Mouse (Mus musculus) thymus, postnatal 14 days (tissue): ENCODE data around the gene Gm49601.

ENCODE experiments used
- DNase-seq: peaks from one replicate; pipeline ENCODE4 v3.0.0; 2021

Gm49601 gene

DNA sequence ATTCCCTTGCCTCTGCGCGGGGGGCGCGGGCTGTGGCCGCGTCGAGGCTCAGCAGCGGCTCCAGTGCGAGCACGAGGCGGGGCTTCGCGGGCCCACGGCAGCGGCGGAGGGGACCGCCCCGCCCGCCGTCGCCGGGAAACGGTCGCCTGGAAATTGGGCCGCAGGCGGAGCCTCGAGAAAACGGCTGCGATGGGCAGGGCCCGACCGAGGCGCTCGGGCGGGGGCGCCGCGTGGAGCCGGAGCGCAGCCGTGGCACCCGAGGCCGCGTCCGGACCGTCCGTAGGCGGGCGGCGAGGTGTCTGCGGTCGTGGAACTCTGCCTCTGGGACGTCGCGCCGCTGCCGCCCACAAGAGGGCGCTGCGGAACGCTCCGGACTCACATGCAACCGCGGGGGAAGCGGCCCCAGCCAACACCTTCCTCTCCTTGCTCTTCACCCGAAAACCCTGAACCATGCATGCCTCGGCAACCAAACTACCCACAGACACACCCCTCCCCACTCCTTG, at the start of gene Gm49601:
Gm49601 (minus strand) TSS at position 52 of the 503 bp plus-strand sequence.
- DNase-seq: peak; percentile 85

DNA sequence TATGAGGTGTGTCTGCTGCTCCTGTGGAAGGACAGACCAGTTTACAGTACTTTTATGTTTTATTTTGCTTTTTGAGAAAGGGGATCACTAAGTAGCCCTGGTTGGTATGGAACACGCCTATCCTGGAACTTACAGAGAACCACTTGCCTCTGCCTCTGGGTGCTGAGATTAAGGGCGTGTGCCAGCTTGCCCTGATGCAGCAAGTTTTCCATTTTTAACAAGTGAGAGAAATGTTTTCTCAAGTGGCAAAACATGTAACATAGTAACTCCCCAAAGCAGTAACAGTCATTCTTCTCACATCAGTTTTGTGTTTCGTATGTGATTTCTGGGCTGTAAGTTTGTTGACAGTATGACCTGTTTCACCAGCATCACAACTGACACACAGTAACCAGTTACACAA, 46.8 kb upstream of the Gm49601 start:
- no peak for DNase-seq

DNA sequence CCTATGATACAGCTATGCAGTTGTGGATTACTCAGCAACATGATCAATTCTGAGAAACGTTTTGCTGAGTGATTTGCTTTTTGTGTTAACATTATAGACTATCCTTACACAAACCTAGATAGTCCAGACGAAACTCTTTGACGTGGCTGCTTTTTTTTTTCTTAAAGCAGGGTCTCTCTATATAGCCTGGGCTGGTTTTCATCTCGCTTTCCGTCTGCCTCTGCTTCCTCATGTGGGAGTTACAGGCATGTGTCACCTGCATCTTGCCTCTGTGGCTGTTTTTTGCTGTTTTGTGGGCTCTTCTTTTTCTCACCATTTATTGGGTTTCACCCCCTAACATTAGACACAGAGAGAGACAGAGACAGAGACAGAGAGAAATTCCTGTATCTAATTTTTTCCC, 45.8 kb upstream of the Gm49601 start:
- DNase-seq: no peak

DNA sequence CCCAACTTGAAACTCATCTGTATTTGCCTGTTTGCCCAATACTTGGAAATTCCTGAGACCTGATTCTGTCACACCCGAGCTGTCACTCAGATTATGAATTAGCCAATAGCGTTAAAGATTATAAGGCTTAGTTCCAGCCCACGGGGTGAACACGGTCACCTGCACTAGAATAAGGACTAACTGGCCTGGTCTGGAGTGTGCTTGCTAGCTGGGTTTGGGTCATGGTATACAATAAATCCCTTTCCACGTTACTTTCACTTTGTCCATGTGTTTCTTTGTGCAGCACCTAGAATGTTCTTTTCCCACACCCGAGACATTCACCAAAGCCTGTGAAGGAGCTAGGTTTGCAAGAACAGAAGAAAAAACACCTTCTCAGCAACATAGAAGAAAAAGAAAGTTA, 43.7 kb upstream of the Gm49601 start:
- no peak for DNase-seq

DNA sequence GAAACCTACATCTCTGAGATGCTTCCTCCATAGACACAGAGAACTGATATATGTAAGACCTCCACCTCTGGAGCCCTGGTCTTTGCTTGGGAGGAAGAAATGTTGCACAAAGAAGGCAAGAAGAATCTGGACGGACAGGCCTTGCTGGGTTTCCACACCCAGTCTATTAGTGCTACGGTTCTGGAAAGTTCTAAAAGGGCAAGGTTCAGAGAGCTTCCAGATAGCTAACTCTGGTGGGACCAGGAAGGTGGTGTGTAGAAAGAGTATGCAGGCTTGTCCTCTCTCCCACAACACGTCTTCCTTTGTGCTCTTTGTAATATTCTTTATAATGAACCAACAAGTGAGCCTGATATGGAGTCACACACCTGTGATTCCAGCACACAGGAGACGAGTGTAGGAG, 32.4 kb upstream of the Gm49601 start:
- no peak for DNase-seq

DNA sequence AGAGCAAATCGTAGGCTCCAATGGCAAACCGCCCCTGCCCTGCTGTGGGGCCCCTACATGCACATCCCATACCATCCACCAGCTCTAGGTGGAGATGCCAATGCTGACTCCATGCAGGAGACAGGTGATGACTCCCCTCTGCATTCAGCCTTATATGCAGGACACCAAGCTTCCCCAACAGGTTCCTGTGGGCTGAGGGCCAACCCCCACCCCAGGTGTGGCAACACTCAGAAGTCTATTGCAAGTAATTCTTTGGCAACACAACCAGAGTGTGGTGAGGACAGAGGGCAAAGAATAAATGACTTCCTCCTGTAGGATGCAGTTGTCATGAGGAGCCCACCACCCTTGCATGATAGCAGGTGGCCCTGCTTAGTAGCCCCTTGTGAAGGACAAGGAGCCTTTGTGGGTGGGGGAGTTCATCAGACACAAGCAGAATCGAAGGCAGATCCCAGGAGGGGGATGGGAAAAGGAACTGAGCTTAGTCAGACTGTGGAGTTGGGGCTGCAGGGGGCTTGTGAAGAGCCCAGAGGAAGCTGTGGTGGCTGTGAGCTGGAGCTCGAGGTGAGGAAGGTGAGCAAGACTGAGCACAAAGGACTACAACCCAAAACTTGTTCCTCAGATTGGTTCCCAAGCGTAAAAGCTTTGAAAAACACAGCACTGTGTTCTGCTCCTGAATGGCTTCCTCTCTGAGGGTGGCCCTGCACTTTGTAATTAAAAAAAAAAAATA, 29.3 kb upstream of the Gm49601 start:
- DNase-seq: no peak

DNA sequence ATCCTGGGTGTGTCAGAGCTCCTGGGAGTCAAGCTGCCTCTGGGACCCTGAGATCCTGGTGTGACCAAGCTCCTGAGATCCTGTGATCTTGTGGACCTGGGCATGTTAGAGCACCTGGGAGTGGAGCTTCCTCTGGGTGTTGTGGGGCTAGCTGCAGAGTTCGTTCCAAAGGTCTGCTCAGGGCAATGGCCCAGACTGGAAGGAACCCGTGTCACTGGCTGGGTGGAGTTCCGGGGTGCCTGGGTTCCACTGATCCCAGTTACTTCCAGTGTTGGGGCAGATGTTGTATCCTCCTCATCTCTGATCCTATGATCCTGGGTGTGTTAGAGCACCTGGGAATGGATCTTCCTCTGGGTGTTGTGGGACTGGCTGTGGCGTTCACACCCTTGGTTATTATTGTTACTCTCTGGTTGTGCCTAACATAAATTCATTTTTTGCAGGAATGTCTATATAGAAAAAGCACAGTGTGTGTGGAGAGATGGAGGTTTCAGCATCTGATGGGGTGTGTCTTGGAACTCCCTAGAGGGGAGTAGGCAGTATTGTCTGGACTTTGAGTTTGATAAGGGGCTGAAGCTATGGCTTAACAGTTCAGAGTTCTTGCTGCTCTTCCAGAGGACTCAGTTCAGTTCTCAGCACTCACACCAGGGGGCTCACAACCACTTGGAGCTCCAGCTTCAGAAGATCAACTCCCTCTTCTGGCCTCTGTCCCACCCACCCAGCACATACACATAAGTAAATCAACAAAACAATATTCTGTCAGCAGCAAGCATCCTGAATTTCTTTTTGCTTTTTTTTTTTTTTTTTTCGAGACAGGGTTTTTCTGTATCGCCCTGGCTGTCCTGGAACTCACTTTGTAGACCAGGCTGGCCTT, 27.3 kb upstream of the Gm49601 start:
- no peak for DNase-seq

DNA sequence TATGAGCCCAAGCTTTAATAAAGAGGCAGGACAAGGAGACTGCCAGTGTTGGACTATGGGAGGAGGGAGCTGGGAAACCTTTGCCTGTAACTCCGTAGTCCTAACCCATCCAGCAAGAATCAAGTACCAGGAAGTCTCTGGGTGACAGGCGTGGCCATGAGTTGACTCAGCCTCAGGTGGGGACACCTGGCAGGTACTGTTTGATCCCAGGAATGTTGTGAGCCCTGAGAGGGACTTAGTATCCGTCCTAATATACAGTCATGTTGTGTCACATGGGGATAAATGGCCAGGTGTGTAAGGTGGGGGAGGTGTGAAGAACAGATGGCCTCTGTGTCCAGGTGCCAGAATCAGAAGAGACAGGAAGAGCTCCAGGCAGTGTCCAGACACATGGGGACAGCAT, 22.9 kb upstream of the Gm49601 start:
- DNase-seq: no peak

DNA sequence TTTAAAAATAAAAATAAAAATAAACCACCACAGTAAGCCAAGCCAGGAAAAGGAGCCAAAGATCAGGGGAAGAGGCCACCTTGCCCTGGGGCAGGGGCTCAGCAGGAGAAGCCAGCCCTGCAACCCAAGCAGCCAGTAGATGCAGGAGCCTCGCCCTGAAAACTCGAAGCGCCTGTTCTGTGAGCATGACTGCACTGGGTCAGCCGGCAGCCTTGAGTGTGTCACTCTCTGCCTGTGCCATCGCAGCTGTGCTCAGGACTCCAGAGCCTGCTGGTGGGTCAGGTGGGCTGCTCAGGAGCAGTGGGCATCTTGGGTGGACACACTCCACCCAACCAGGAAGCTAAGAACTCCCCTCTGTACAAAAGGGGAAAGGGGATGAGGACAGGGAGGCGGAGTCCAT, 19.1 kb upstream of the Gm49601 start:
- no peak for DNase-seq

DNA sequence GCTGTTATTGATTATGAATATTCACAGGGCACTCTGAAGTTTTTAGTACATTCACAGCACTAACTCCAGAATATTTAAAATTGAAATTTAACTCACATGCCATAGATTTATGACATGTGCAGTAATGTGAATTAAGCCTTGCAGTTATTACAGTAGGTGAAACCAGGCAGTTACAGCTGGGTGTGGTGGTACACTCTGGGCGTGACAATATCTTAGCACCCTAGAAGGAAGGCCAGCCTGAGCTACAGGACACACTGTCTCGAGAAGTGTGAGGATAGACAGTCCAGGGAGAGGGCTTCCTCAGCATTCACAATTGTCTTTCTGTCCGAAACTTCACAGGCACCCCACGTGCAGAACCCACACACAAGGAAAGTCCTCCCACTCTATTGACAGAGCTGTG, 18.3 kb upstream of the Gm49601 start:
- no peak for DNase-seq

DNA sequence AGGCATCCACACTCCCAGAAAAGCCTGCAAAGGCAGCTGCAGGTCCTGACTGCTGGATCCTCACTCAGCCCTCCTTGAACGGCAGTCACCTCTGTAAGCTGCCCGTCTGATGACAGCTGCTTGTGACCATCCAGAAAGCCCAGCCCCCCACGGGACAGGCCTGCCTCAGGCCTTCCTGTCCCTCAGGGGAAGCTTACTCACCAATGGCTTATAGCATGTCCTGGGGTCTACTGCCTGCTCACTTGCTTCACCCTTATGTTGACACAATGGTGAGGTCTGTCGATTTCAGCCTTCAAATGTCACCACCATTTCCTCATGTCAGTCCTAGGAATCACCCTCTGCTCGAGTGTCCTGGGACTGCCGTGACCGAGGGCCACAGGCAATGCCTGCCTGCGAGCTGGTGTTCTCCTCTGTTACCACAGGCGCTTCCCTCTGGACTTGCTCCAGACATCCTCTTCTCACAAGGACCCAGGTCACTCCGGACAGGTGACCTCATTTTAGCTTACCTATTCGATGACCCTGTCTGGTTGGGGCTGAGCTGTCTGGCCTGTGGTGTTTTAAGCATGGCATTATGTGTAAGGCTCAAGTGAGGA, 17.3 kb upstream of the Gm49601 start:
- DNase-seq: no peak

DNA sequence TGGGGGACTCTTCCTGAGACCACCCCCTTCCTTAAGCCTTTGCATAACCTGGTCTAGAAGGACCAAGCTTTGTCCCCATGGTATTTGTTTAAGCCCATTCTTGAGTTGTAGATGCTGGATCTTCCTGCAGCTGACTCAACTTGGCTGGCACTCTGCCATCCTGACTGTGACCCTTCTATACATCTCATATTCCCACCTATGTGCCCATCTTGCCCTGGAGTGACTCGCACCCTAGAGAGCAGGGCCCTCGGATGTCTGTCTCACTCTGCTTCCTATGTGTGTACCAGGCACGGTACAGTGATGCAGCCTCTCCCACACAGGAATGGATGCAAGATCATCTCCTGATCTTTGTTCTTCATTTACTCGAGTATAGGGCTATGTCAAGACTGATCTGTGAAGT, 16.7 kb upstream of the Gm49601 start:
- no peak for DNase-seq

DNA sequence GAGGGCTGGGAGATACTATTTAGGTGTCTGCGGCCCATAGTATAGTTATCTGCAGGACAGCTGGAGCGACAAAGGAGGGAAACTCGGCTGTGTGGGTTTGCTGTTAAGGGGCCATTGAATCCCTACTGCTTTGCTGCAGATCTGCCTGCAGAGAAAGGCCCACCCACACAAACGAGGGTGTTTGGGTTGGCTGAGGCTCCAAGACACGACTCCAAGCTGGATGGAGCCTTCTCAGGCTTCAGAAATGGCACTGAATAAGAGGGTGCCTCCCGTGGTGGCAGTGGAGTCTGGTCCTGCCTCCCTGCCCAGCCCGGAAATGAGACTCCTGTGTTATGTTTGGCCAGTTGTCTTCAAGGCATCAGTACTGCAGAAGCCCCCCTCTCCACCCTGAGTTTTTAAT, 16.1 kb upstream of the Gm49601 start:
- DNase-seq: no peak

DNA sequence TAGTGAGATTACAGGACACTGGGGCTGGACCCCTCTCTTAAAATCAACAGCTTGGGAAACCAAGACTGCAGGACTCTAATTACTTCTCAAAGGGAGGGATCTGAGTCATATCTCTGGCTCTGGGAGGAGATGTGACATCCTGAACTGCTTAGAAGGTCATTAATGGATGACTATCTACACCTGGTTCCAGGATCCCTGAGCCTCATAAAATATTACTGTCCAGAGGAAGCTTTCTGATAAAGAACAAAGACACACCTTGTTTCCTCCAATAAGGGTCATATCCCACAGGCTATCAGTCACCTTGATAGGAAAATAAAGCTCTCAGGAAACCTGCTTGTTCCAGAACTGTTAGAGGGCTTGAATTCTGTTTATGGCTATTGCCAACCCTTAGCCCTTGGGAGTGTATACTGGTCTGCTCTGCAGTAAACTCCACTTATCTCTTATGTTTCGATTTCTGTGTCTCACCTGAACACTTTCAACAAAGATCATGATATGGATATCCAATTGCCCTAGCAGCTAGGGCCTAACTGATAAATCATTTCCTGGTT, 13.2 kb upstream of the Gm49601 start:
- no peak for DNase-seq

DNA sequence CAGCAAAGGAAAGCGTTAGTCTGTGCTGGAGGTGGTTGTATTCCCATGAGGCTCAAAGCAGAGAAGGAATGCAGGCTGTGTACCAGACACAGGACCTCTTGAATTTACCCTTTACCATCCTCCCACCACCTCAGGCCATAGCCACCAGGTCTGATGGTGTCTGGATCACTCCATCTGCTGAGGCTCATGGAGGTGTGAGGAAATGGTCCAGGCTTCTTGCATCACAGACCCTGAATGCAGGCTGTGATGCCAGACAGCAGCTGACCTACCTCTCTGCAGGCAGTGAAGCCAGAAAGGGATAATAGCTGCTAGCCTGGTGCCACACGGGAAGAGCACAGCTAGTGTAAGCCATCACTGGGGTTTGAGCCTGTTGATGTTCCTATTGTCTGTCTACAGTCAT, 12.2 kb upstream of the Gm49601 start:
- no peak for DNase-seq

DNA sequence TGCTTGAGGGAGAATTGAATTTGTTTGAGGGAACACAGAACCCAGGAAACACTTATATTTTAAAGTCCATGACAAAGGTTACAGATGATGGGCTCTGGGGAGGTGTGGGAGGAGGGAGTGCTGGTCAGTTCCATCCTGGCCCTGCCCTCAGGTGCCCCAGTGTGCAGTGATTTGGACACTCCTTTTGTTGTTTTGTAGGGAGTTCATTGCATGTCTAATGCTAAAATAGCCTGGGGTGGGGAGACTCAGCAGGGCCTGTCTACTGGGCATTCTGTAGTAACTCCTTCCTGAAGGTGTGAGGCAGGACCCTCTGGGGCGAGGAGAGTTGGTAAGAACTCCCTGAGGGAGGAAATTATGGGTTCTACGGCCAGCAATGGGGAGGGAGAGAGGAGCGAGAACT, 10.6 kb upstream of the Gm49601 start:
- DNase-seq: no peak

DNA sequence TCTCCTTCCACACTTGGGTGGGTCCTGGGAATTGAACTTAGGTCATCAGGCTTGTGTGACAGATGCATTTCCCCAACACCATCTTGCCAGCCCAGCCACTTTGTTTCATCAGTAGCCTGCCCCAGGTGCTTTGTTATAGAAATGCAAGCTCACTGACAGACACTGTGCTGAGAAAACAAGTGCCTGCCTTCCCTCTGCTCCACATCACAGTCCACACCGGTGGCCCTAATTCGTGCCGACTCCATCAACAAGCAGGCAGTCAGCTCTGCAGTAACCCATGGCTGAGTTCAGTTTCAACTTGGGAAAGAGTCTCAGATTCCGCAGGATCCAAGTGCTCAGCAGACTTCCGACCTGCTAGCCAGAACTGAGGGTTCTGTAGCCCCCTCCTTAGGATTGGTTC, 10.2 kb upstream of the Gm49601 start:
- DNase-seq: no peak

DNA sequence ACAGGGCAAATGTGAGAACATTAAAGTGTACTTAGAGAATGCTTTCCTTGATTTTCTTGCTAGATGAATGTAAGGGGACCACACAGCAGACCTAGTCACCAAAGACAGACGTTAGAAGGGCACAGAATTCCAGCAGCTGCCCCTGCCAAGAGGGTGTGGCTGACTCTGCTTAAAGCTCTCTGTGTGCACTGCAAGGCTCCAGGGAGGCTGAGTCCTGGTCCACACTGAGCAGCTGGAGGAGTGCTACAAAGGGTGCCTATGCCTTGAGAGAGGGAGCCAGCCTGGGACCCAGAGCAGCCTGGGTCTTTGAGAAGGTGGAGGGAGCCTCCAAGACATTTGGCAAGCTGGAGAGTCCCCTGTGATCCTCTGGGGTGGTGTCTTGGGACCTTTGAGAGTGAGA, 7.1 kb upstream of the Gm49601 start:
- DNase-seq: no peak

DNA sequence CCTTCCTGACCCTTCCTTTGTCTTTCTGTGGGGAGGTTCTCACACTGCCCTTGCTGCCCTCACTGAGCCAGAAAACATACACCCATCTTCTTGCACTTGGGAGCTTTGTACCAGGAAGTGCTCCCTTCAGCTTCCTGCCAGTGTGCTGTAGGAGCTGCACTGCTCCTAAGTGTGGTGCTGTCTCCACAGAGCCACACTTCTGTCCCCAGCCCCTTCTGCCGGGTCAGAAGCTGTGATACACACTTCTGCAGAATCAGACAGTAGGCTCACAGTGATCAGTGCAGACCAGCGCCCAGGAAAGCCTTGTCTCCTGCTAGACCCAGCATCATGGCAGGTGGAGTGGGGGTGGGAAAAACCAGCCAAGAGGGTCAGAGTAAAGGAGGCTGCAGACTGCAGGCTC, 6.6 kb upstream of the Gm49601 start:
- no peak for DNase-seq

DNA sequence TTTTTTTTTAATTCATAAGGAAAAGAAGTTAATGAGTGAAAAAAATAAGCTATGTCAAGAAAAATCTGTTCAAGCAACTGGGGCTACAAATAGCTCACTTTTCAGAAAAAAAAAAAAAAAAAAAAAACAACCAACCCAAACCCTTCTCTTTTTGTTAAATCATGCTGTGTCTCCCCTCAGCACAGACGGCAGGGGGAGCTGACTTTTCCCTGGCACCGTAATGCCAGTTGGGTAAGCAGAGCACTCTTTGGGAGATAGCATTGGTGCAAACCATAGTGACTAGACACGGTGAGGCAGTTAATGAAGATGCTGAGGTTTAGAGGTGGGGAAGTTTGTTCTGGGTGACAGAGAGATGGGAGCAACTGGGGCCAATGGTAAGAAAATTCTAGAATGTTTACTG, 5.8 kb upstream of the Gm49601 start:
- DNase-seq: no peak

DNA sequence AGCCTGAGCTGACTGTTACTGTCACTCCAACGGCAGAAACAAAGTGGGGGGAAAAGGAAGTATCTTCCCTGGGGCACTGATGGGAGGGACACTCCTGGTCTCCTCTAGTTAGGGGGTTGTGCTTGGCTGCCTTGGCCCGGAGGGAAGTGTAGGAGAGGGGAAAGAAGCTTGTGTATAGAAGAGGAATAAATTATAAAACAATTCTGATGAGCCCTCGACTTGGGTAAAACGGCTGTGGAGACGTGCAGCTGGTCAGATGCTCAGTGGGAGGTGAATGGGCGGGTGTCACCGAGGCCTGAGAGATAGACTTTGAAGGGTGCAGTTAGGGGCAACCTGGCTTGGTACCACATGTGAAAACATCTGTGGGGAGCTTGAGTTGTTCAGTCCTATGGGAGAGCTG, 4.9 kb upstream of the Gm49601 start:
- no peak for DNase-seq

DNA sequence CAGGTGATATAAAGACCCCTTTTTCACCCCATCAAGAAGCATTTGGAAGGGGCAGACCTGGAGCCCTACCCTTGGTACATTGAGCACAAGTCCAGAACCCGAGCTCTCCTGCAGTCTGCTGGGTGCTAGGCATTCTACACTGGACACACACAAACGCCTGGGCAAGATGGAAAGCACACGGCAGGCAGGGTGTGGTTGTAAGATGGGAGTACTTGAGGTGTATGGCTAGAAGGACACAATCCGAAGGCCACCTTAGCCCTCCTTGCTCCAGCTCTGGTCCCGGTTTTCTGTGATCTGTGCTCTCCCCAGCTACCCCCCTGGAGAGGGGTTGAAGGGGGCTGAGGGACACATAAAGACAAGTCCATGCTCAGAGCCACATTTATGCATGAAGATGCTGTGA, 4.1 kb upstream of the Gm49601 start:
- no peak for DNase-seq

DNA sequence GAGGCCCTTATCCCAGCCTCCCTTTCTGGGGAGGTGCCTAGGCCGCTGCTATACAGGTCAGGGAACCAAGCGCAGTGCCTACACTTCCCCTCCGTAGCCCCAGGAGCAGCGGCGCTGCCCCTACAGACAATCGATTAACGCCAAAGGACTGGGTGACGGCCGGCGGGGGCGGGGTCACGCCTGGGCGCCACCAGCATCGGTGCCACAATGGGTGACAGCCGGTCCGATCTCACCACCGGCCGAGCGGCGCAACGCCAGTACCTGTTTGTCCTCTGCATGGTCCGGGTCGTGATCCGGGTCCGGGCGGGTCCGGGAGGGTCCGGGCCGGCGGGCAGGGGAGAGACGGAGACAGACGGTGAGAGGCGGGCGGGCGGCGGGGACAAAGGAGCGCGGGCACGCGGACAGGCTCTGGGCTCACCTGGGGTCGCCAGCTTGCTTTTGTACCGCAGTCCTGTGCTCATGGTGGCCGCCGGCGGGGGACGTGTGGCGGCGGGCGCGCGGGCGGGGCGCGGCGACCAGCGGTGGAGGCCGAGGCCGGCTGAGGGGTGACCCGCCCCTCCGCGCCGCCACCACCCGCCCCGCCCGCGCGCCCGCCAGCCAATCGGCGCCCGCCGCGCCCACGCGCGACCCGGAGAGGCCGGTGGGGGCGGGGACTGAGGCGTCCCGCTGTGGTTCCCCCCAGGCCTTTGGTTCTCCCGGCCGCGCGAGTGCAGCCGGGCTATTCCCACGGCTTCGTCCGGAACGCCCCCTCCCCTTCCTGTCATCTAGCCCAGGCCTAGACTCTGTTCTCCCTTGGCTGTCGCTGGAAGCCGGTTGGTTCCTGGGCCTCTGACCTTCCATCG, 3.4 kb upstream of the Gm49601 start, which contains the start of gene Sept5:
Sept5 (minus strand) TSS at position 565 of the 842 bp plus-strand sequence.
- peak; percentile 46 for DNase-seq
